Mouse (Mus musculus) lung, postnatal 10 days (tissue): ENCODE data around the gene Smok3b.
A peak's percentile ranks its signal among the peaks of the same experiment; 100 is the strongest.
"Not testable (repeated sequence)": the region's sequence is repeated elsewhere in the genome, so short reads cannot be mapped to it uniquely, and the experiment has no call there.

Experiments used
- DNase-seq: peaks from one replicate; pipeline ENCODE4 v3.0.0; 2021

Gene Smok3b

GRCm38 (mm10) chr5:138020961-138021479 is at the start of gene Smok3b, which contains the start of gene Smok3a:
Smok3b (plus strand) TSS chr5:138021429.
Smok3a (plus strand) TSS chr5:138021261.
- DNase-seq = not testable (repeated sequence)

- no peak for DNase-seq
Observed at GRCm38 (mm10) chr5:137973161-137973560, 48.1 kb upstream of the Smok3b start.

- DNase-seq = peak; percentile 10
Observed at GRCm38 (mm10) chr5:137973738-137974137, 47.5 kb upstream of the Smok3b start.

- no peak for DNase-seq
Observed at GRCm38 (mm10) chr5:137974724-137975123, 46.5 kb upstream of the Smok3b start.

GRCm38 (mm10) chr5:137975434-137975833 is 45.8 kb upstream of the Smok3b start:
- DNase-seq = no peak

- DNase-seq = no peak
Observed at GRCm38 (mm10) chr5:137977291-137977690, 43.9 kb upstream of the Smok3b start.

- DNase-seq = no peak
Observed at GRCm38 (mm10) chr5:137979081-137979480, 42.1 kb upstream of the Smok3b start.

GRCm38 (mm10) chr5:137981300-137981699 is 39.9 kb upstream of the Smok3b start, which contains the start of gene Azgp1:
Azgp1 (plus strand) TSS chr5:137981520.
- peak; percentile 4 for DNase-seq

GRCm38 (mm10) chr5:137986351-137986750 is 34.9 kb upstream of the Smok3b start:
- no peak for DNase-seq

GRCm38 (mm10) chr5:138009437-138009836 is 11.8 kb upstream of the Smok3b start:
- no peak for DNase-seq

- no peak for DNase-seq
Observed at GRCm38 (mm10) chr5:138012382-138012781, 8.8 kb upstream of the Smok3b start.

GRCm38 (mm10) chr5:138016530-138016929 is 4.7 kb upstream of the Smok3b start:
- no peak for DNase-seq

GRCm38 (mm10) chr5:138016997-138017396 is 4.2 kb upstream of the Smok3b start:
- DNase-seq = no peak

- not testable (repeated sequence) for DNase-seq
Observed at GRCm38 (mm10) chr5:138019577-138019976, 1.7 kb upstream of the Smok3b start.

- DNase-seq = not testable (repeated sequence)
Observed at GRCm38 (mm10) chr5:138052894-138053293, 31.7 kb downstream of the Smok3b start, which contains the start of gene Smok3c. Smok3c (plus strand) TSS chr5:138053194.

GRCm38 (mm10) chr5:138073803-138074202 is 52.6 kb downstream of the Smok3b start:
- no peak for DNase-seq

GRCm38 (mm10) chr5:138075684-138076083 is 54.5 kb downstream of the Smok3b start:
- no peak for DNase-seq

GRCm38 (mm10) chr5:138076148-138076547 is 54.9 kb downstream of the Smok3b start:
- no peak for DNase-seq

GRCm38 (mm10) chr5:138080456-138080855 is 59.2 kb downstream of the Smok3b start:
- no peak for DNase-seq

- DNase-seq = no peak
Observed at GRCm38 (mm10) chr5:138081446-138081845, 60.2 kb downstream of the Smok3b start.

GRCm38 (mm10) chr5:138083318-138083900 is 62.2 kb downstream of the Smok3b start:
- DNase-seq = no peak

GRCm38 (mm10) chr5:138083936-138084335 is 62.7 kb downstream of the Smok3b start:
- DNase-seq = no peak

GRCm38 (mm10) chr5:138084507-138084906 is 63.3 kb downstream of the Smok3b start:
- DNase-seq = no peak

- DNase-seq = peak; percentile 87
Observed at GRCm38 (mm10) chr5:138084996-138085395, 63.8 kb downstream of the Smok3b start, which contains the start of gene Zkscan1. Zkscan1 (plus strand) TSS chr5:138085084.
